Mouse (Mus musculus): Measurements from ENCODE around the gene Fgf11. TPM values are rescaled to one million over a fixed set of nuclear protein-coding genes. Genes with fewer than 3 reads are reported as not detected.

Fgf11 gene
- polyA plus RNA-seq (2014; fragmentation: Nextera tagmentation; extraction: Ambion mirVana) = 2.3 and 3.3 TPM in 2 replicates

DNA sequence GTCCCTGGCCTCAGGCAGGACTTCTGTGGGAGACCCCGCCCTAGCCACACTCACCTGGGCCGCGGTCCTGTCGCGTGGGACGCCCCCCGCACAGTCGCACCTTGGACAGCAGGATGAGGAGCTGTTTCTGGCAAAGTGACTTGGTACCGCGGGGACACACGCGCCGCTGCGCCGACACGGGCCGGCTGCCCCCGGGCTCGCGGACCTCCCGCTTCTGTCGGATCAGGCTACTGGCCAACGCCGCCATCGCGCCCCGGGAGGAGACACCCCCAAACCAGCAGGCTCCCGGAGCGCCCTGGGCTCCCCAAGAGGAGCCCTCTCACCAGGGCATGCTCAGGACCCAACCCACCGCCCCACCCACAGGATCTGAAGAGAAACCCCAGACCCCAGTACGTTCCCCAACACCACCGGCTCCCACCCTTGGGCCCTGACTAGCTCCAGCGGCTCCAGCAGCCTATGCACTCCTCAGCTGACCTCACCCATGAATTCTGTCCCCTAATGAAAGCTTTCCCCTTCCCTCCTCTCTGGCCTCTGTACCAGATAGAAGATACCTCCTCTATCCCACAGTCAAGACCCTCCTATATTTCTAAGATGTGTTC is at the start of gene Fgf11:
Gene Fgf11 (minus strand): TSS at position 479 of the 599 bp plus-strand sequence.
- H3K27me3 ChIP-seq (replicated peaks; ENCODE audit: control insufficient read depth, insufficient read depth, low read length) = peaks cover 47% of the 10 kb centered on the region
- DNase-seq (ENCODE audit: low spot score) = no peak
- ATAC-seq (ENCODE audit: low read depth) = no peak

DNA sequence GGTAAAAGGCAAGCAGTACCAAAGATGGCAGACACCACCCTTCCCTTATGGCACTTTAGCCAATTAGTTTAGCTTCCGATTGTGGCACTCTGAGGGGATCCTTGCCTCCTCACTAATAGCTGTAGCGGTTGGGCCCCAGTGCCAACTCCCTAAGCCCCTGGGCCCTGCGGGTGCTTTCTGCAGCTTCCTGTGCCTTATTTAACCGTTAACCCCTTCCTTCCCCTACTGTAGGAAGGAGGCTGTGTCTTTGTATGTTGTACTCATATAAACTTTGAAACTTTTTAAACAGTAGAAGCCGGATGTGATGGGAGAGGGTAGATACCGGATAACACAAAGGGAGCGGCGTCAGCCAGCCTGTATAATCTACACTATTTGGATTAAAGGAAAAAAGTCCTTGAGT is 49.1 kb upstream of the Fgf11 start:
- 64% methylated on average over 8 of the region's 8 CpGs for WGBS
- H3K4me2 ChIP-seq (ENCODE audit: low read depth, low read length) = no peak overlapping the region
- no peak for ATAC-seq (ENCODE audit: low read depth)
- H3K9ac ChIP-seq (ENCODE audit: low read depth, low read length) = no peak overlapping the region
- no peak overlapping the region for H3K27ac ChIP-seq (replicated peaks; ENCODE audit: low read depth, low read length)
- no peaks in the 10 kb centered on the region for H3K9me3 ChIP-seq (ENCODE audit: control insufficient read depth, low read length)
- no peaks in the 10 kb centered on the region for H3K27me3 ChIP-seq (replicated peaks; ENCODE audit: control insufficient read depth, insufficient read depth, low read length)
- no peak overlapping the region for H3K4me3 ChIP-seq (ENCODE audit: low read depth, low read length)
- peaks cover 51% of the 10 kb centered on the region for H3K36me3 ChIP-seq (ENCODE audit: control insufficient read depth, insufficient read depth, low read length)
- no peak for DNase-seq (ENCODE audit: low spot score)
- peaks cover 19% of the 10 kb centered on the region for H3K4me1 ChIP-seq (ENCODE audit: control insufficient read depth, insufficient read depth, low read length)

More for the DNA sequence above, at the start of gene Fgf11:
- H3K27ac ChIP-seq (replicated peaks; ENCODE audit: low read depth, low read length) = peak within 1 kb of the TSS; percentile 80
- peaks cover 44% of the 10 kb centered on the region for H3K4me1 ChIP-seq (ENCODE audit: control insufficient read depth, insufficient read depth, low read length)
- peak within 1 kb of the TSS; percentile 58 for H3K4me3 ChIP-seq (ENCODE audit: low read depth, low read length)
- WGBS = 0% methylated on average over 15 of the region's 33 CpGs
- no peaks in the 10 kb centered on the region for H3K36me3 ChIP-seq (ENCODE audit: control insufficient read depth, insufficient read depth, low read length)
- peak within 1 kb of the TSS; percentile 97 for H3K4me2 ChIP-seq (ENCODE audit: low read depth, low read length)
- H3K9ac ChIP-seq (ENCODE audit: low read depth, low read length) = peak within 1 kb of the TSS; percentile 64
- H3K9me3 ChIP-seq (ENCODE audit: control insufficient read depth, low read length) = no peaks in the 10 kb centered on the region

DNA sequence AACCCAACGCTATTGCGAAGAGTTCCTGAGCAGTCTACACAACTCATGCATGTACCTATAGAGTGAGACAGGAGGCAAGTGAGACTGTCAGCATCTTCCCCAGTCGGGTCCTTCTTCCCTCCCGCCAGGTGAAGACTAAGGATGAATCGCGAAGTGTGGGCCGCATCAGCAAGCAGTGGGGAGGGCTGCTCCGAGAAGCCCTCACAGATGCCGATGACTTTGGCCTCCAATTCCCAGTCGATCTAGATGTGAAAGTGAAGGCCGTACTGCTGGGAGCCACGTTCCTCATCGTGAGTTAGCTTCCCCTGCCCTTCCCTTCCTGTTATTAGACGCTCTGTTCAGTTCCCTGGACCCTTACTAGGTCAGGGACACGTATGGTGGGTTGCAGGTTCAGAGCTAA is 48.2 kb upstream of the Fgf11 start:
- Histone ChIP-seq H3K9me3 (ENCODE audit: control insufficient read depth, low read length) (no peaks in the 10 kb centered on the region), H3K4me3 (ENCODE audit: low read depth, low read length) (no peak overlapping the region), H3K9ac (ENCODE audit: low read depth, low read length) (no peak overlapping the region), H3K36me3 (ENCODE audit: control insufficient read depth, insufficient read depth, low read length) (peaks cover 51% of the 10 kb centered on the region), H3K4me1 (ENCODE audit: control insufficient read depth, insufficient read depth, low read length) (peaks cover 25% of the 10 kb centered on the region), H3K27me3 (replicated peaks; ENCODE audit: control insufficient read depth, insufficient read depth, low read length) (no peaks in the 10 kb centered on the region), H3K4me2 (ENCODE audit: low read depth, low read length) (no peak overlapping the region), H3K27ac (replicated peaks; ENCODE audit: low read depth, low read length) (no peak overlapping the region)
- DNase-seq (ENCODE audit: low spot score) = no peak
- 87% methylated on average over 15 of the region's 15 CpGs for WGBS
- ATAC-seq (ENCODE audit: low read depth) = no peak

DNA sequence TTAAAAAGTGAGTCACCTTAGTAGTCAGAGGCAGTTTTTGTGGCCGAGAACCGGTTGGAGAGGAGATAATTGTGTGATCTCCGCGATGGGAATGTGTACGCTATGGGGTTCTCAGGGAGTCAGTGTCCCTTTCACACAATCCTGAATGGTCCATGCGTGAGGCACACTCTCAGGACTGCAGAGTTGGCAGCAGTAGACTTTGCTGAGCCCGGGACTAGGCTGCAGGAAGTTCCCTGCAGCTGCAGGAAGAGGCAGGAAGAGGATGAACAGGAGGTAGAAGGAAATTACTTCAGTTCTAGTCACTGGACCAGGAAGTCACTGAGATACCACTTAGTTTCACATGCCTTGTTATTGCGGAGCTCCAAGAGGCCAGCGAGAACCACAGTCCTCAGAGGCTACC is 47.5 kb upstream of the Fgf11 start:
- Histone ChIP-seq H3K4me3 (ENCODE audit: low read depth, low read length) (no peak overlapping the region), H3K4me1 (ENCODE audit: control insufficient read depth, insufficient read depth, low read length) (peaks cover 25% of the 10 kb centered on the region), H3K4me2 (ENCODE audit: low read depth, low read length) (no peak overlapping the region), H3K9ac (ENCODE audit: low read depth, low read length) (no peak overlapping the region), H3K27ac (replicated peaks; ENCODE audit: low read depth, low read length) (no peak overlapping the region; the same call in 1 of the 2 replicates), H3K9me3 (ENCODE audit: control insufficient read depth, low read length) (no peaks in the 10 kb centered on the region), H3K36me3 (ENCODE audit: control insufficient read depth, insufficient read depth, low read length) (peaks cover 51% of the 10 kb centered on the region), H3K27me3 (replicated peaks; ENCODE audit: control insufficient read depth, insufficient read depth, low read length) (no peaks in the 10 kb centered on the region)
- ATAC-seq (ENCODE audit: low read depth) = no peak
- no peak for DNase-seq (ENCODE audit: low spot score)
- WGBS = 85% methylated on average over 9 of the region's 9 CpGs

DNA sequence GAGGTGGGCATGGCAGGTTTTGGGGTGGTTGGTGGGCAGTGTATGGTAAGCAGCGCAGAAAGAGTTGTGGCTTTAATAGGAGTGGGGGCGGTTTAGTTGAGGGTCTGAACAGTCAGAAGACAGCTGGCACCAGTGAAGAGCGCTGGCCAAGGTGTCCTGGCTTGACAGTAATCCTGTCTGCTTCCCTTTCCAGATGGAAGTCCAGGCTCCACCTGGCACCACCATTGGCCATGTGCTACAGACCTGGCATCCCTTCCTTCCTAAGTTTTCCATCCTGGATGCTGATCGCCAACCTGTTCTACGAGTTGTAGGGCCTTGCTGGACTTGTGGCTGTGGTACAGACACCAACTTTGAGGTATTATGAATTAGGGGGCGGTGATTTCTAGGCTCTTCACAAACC is 46.4 kb upstream of the Fgf11 start:
- WGBS = 94% methylated on average over 6 of the region's 6 CpGs
- Histone ChIP-seq H3K4me3 (ENCODE audit: low read depth, low read length) (peak overlapping the region; percentile 90), H3K4me1 (ENCODE audit: control insufficient read depth, insufficient read depth, low read length) (peaks cover 25% of the 10 kb centered on the region), H3K9ac (ENCODE audit: low read depth, low read length) (0 out of 2 replicates have a peak overlapping the region, but pooled peaks have one; percentile 92), H3K36me3 (ENCODE audit: control insufficient read depth, insufficient read depth, low read length) (peaks cover 51% of the 10 kb centered on the region), H3K4me2 (ENCODE audit: low read depth, low read length) (peak overlapping the region; percentile 95), H3K27me3 (replicated peaks; ENCODE audit: control insufficient read depth, insufficient read depth, low read length) (no peaks in the 10 kb centered on the region), H3K9me3 (ENCODE audit: control insufficient read depth, low read length) (no peaks in the 10 kb centered on the region), H3K27ac (replicated peaks; ENCODE audit: low read depth, low read length) (no peak overlapping the region)
- DNase-seq (ENCODE audit: low spot score) (no peak), ATAC-seq (ENCODE audit: low read depth) (no peak)

DNA sequence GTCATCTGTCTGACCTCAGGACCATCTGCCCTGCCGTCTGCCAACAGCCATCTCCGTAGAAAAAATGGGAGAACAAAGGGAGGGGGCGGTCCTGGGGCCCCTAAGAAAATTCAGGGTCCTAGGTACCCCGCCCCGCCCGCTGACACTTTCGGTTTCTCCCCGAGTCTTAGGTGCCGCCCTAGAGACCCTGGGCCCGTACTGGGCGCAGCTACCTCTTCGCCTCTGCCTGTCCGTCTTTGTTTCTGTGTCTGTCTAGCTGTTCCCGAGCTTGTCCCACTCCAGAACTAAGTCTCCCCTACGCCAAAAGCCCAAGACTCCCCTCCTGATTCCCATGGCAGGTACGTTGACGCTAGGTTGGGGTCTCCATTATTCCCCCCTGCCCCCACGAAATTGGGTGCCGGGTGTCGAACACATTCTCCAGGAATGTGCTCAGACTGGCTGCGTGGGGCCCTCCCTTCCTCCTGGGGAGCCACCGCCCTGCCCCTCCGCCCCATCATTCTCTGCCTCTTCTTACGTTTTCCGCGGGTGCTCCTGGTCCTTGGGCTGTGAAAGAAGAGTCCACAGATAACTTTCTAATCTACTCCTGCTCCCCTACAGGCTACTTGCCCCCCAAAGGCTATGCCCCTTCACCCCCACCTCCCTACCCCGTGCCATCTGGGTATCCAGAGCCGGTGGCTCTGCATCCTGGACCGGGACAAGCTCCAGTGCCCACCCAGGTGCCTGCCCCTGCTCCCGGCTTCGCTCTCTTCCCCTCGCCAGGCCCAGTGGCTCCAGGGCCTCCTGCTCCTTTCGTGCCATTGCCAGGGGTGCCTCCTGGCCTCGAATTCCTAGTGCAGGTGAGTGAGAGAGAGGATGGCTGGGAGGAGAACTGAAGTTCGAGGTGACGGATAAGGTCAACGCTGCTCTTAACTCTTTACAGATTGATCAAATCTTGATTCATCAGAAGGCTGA is 45.4 kb upstream of the Fgf11 start:
- Histone ChIP-seq H3K36me3 (ENCODE audit: control insufficient read depth, insufficient read depth, low read length) (peaks cover 44% of the 10 kb centered on the region), H3K27me3 (replicated peaks; ENCODE audit: control insufficient read depth, insufficient read depth, low read length) (no peaks in the 10 kb centered on the region), H3K4me1 (ENCODE audit: control insufficient read depth, insufficient read depth, low read length) (peaks cover 25% of the 10 kb centered on the region), H3K9ac (ENCODE audit: low read depth, low read length) (peak overlapping the region; percentile 92), H3K4me2 (ENCODE audit: low read depth, low read length) (peak overlapping the region; percentile 95), H3K4me3 (ENCODE audit: low read depth, low read length) (peak overlapping the region; percentile 90), H3K9me3 (ENCODE audit: control insufficient read depth, low read length) (no peaks in the 10 kb centered on the region), H3K27ac (replicated peaks; ENCODE audit: low read depth, low read length) (peak overlapping the region; percentile 95)
- ATAC-seq (ENCODE audit: low read depth) (peak; percentile 49), DNase-seq (ENCODE audit: low spot score) (peak; percentile 45)
- 9% methylated on average over 33 of the region's 37 CpGs for WGBS

DNA sequence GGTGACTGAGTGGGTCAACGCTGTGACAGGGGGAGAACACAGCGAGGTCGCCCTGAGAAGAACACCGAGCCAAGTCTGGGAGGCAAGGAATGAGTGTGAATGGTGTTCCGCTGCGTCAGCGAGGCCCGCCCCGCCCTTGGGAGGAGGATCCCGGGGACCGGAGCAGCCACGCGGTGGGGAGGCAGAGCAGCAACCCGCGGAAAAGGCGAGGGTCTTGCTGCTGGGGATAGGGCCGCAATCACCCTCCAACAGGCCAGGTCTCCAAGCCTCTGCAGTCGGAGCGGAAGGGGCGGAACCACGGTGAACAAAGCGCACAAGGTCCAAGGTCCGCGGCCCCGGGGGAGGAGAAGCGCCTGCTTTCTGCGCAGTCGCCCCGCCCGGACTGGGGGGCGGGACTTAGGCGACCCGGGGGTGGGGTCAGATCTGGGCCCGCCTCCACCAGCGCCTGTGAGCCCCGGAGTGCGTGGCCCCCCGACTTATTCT is 44.6 kb upstream of the Fgf11 start, which contains the start of gene Plscr3:
Gene Plscr3 (plus strand): TSS at position 179 of the 483 bp plus-strand sequence.
- Histone ChIP-seq H3K4me1 (ENCODE audit: control insufficient read depth, insufficient read depth, low read length) (peaks cover 25% of the 10 kb centered on the region), H3K4me3 (ENCODE audit: low read depth, low read length) (peak within 1 kb of the TSS; percentile 90), H3K4me2 (ENCODE audit: low read depth, low read length) (peak within 1 kb of the TSS; percentile 95), H3K36me3 (ENCODE audit: control insufficient read depth, insufficient read depth, low read length) (peaks cover 36% of the 10 kb centered on the region), H3K27me3 (replicated peaks; ENCODE audit: control insufficient read depth, insufficient read depth, low read length) (no peaks in the 10 kb centered on the region), H3K9ac (ENCODE audit: low read depth, low read length) (peak within 1 kb of the TSS; percentile 92), H3K27ac (replicated peaks; ENCODE audit: low read depth, low read length) (peak within 1 kb of the TSS; percentile 95), H3K9me3 (ENCODE audit: control insufficient read depth, low read length) (no peaks in the 10 kb centered on the region)
- 0% methylated on average over 19 of the region's 38 CpGs for WGBS
- ATAC-seq (ENCODE audit: low read depth) (peak; percentile 92), DNase-seq (ENCODE audit: low spot score) (peak; percentile 96)

DNA sequence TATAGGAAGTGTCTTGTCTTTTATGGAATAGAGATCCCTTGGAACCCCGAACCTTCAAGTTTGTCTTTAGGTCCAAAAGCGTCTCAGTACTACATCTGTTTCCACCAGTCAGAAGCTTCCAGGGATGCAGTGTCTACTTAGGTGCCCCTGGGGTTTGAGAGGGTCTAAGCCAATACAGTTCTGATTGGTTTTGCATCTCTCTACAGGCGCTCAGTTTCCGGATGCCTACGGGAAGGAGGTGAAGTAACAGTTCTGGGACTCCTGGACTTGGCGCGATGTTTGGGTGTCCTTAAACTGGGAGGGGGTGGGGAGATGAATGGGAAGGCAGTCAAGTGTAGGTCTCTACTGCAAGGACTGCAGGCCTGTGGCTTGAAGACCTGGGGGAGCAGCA is 37.1 kb upstream of the Fgf11 start:
- DNase-seq (ENCODE audit: low spot score) = no peak
- no peaks in the 10 kb centered on the region for H3K27me3 ChIP-seq (replicated peaks; ENCODE audit: control insufficient read depth, insufficient read depth, low read length)
- H3K4me2 ChIP-seq (ENCODE audit: low read depth, low read length) = peak overlapping the region; percentile 95
- WGBS = 2% methylated on average over 7 of the region's 7 CpGs
- H3K4me1 ChIP-seq (ENCODE audit: control insufficient read depth, insufficient read depth, low read length) = peaks cover 26% of the 10 kb centered on the region
- no peaks in the 10 kb centered on the region for H3K9me3 ChIP-seq (ENCODE audit: control insufficient read depth, low read length)
- peak overlapping the region; percentile 90 for H3K27ac ChIP-seq (replicated peaks; ENCODE audit: low read depth, low read length)
- ATAC-seq (ENCODE audit: low read depth) = peak; percentile 2; the same call in 1 of the 2 replicates
- H3K4me3 ChIP-seq (ENCODE audit: low read depth, low read length) = peak overlapping the region; percentile 73
- H3K9ac ChIP-seq (ENCODE audit: low read depth, low read length) = peak overlapping the region; percentile 79
- peaks cover 3% of the 10 kb centered on the region for H3K36me3 ChIP-seq (ENCODE audit: control insufficient read depth, insufficient read depth, low read length)
